Mouse (Mus musculus) gastrocnemius, adult 2 months (tissue): ENCODE data around the gene Tnpo1. TPM values are rescaled to one million over a fixed set of nuclear protein-coding genes. Genes with fewer than 3 reads are reported as not detected.

Experiments used
- DNase-seq: peaks from one replicate; pipeline ENCODE4 v3.0.0; 2022
- H3K27ac ChIP-seq: fragments of 200-600 bp; 2 replicates; pipeline ENCODE4 v1.8.1; 2022; ENCODE audit warnings: mild to moderate bottlenecking
- H3K4me3 ChIP-seq: fragments of 200-600 bp; 2 replicates; pipeline ENCODE4 v1.8.1; 2022; ENCODE audit warnings: mild to moderate bottlenecking, moderate library complexity
- CTCF ChIP-seq: fragments of 200-600 bp; IDR thresholded peaks from 2 replicates; pipeline ENCODE4 v1.8.1; 2022; ENCODE audit warnings: antibody characterized with exemption, mild to moderate bottlenecking, moderate library complexity
- intact Hi-C: fragments of 180-260 bp; cut with DNase I; formaldehyde crosslinking; loops from one replicate; pipeline ENCODE4 v1.15.1; 2025
- long read RNA-seq, 2 experiments: library from polyadenylated mRNA; stranded (forward); transcript quantifications; one replicate each; pipeline ENCODE4 v2.0.0; 2021
- total RNA-seq, 2 experiments: library from RNA; stranded (reverse); gene quantifications; 2 replicates each; pipeline ENCODE4 v1.2.3; 2021

The Tnpo1 gene
- total RNA-seq, result 10 to 100 TPM; 32.2 to 39.3 TPM
- long read RNA-seq, experiment 1, partial matches to known transcripts, result 0 of 4 reads
- long read RNA-seq, experiment 1, other reads (novel, unspliced or antisense), result 4 of 4 reads
- long read RNA-seq, experiment 2, full-length matches to known transcripts, result 1 of 6 reads
- long read RNA-seq, experiment 2, partial matches to known transcripts, result 0 of 6 reads
- long read RNA-seq, experiment 2, other reads (novel, unspliced or antisense), result 5 of 6 reads

DNA sequence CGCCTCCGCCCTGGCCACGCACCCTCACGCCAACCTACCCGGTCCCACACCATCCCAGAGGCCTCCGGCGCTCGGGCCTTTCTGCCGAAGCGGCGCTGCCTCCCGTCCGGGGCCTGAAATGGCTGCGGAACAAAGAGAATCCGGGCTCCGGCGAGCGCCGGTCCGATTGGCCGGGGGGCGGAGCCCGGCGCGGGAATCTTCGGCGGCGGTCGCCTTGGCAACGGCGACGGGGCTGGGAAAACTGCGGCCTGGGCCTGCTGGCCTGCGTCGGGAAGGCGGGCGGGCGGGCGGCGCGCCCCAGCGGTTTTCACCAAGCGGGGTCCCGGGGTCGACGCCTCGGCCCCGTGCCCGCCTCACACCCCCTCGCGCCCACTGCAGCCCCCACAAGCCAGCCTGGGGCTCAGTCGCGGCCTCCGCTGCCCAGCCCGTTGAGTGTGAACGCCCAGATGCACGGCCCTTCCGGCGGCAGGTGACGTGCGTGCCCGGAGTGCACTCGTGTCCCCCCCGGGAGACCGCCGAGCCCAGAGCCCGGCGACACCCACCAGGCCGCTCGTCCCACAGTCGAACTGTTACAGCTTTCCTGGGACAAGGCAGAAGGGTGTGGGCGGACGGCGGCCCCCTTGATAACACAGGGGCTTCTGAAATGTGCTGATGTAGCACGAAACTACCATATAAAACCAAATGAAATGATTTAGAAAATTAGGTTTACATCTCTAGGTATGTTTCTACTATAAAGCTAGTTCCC, at the start of gene Tnpo1:
Tnpo1 (minus strand) TSS at position 172 of the 745 bp plus-strand sequence.
- intact Hi-C loops, result loop anchor here (10.0 kb wide), 1 partner anchor 168 kb away; no protein-coding TSS in a partner anchor
- H3K27ac ChIP-seq, result peak within 1 kb of the TSS; percentile 98
- peak; percentile 97 for DNase-seq
- no peak for TF ChIP-seq CTCF
- peak within 1 kb of the TSS; percentile 99 for H3K4me3 ChIP-seq

DNA sequence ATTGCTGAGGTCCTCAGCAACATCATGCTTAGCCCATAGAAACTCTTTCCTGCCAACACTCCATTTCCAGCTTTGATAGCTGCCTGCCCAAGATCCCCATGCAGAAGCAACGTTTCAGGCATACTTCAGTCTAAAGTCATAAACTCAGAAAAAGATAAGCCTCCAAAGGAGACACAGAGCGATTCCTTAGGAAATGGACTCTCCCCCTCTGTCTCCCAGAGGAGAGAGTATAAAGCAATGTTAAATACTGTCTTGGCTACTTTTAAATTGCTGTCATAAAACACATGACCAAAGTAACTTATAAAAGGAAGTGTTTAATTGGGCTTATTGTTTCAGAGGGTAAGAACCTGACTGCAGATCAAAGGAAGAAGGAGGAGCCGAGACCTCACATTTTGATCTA, 45.9 kb upstream of the Tnpo1 start:
- no peak overlapping the region for H3K4me3 ChIP-seq
- no peak overlapping the region for H3K27ac ChIP-seq
- TF ChIP-seq CTCF, result no peak
- no peak for DNase-seq
- intact Hi-C loops, result no loop called here

DNA sequence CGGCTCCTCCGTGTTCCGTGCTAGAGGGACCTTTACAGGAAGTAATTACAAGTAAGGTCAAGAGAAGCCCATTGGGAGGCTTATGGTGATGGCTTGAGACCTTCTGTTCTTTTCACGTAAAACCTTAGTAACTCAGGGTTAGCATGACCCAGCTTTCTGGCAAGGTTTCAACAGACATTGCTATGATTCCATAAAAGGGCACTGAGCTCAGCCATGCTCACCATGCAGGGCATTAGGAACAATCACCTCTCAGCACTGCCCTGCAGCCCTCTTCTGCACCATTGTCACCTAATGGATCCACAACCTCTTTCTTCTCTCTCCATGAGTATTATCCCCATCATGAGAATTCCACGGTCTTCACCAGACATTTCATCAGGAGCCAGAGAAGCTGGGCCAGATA, 45.5 kb upstream of the Tnpo1 start:
- DNase-seq, result no peak
- no peak overlapping the region for H3K27ac ChIP-seq
- intact Hi-C loops, result no loop called here
- no peak for TF ChIP-seq CTCF
- no peak overlapping the region for H3K4me3 ChIP-seq

DNA sequence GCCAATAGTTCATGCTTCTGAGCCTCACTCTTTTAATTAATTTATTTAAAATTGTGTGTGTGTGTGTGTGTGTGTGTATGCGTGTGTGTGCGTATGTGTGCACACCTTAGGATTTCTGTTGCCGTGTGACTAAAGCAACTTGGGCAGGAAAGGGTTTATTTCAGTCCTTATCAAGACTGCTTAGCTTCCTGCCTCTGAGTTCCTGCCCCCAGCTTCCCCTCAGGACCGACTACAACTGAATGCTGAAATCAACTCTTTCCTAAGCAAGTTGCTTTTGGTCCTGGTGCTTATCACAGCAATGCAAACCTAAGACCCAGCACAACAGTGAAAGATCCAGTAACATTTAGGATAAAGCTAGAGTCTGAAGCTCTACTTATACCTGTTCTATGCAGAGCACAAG, 42.3 kb upstream of the Tnpo1 start:
- no peak for TF ChIP-seq CTCF
- no peak for DNase-seq
- H3K4me3 ChIP-seq, result no peak overlapping the region
- intact Hi-C loops, result no loop called here
- no peak overlapping the region for H3K27ac ChIP-seq

DNA sequence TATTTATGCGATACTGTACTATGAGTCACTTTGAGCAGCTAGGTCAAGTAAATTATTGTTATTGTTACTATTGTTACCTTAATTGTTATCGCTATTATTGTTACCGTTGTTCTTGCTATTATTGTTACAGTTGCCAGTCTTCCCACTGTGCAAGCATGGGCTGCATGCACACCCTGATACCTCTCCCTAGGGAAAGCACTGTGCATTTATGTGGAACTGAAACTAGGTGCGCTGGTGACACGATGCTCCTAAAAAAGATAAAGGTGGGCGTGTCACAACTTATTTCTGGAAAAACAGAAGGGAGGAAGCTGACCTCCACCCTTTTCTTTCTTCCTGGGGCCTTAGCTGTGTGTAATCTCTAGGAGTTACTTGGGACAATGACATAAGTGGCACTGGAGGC, 41.8 kb upstream of the Tnpo1 start:
- intact Hi-C loops, result no loop called here
- TF ChIP-seq CTCF, result no peak
- Histone ChIP-seq H3K27ac (no peak overlapping the region), H3K4me3 (no peak overlapping the region)
- DNase-seq, result no peak

DNA sequence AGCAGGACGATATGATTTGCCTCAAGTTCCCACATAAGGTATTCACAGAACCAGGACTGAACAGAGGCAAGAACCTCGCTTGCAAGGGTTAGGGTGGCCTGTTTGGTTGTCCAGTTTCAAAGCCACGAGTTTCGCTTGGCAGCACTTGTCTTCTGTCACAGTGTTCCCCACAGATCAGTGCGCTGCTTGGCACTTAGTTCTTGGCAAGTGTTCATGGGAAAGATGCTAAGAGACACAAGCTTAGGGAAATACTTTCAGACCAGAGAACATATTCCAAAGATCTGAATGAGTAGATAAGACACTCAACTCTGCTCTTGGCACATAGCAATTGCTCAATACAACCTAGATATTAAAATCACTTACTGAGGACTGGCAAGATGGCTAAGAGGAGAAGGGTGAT, 40.4 kb upstream of the Tnpo1 start:
- H3K4me3 ChIP-seq, result no peak overlapping the region
- no peak overlapping the region for H3K27ac ChIP-seq
- intact Hi-C loops, result no loop called here
- TF ChIP-seq CTCF, result no peak
- peak; percentile 38 for DNase-seq

DNA sequence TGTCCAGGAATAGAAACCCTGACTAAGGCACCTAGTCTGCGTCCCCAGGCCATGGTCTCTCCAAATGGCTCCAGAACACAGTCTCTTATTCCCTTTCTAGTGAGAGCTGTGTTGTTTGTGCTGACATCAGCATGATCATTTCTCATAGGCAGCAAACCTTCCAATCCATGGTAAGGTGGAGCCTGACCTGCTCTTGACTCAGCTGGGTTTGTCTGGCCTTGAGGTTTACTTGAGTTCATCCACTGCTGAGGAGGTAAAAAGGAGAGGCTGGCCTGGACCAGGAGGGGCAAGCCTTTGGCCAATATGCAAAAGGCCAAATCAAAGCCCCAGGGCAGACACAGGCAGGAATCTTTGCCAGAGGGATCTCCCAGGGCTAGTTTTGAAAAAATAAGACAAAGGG, 37.4 kb upstream of the Tnpo1 start:
- no peak overlapping the region for H3K4me3 ChIP-seq
- intact Hi-C loops, result no loop called here
- no peak for DNase-seq
- H3K27ac ChIP-seq, result no peak overlapping the region
- no peak for TF ChIP-seq CTCF

DNA sequence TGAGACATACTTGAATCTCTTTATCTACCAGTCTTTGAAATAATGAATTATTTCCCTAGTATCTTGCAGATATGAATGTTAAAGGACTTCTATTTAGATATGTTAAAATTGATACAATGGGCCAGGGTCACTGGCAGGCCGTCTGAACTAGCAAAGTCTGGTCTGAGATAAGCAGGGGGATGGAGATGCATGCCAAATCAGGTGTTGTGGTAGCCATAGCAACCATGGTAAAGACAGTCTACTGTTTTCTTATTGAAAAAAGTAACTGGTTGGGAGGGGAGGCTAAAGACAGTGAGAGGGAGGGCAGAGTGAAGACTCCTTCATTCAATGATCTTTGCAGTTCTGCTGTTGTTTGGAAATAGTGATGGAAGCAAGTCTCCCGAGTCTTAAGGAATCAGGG, 32.0 kb upstream of the Tnpo1 start:
- H3K4me3 ChIP-seq, result no peak overlapping the region
- DNase-seq, result no peak
- no peak for TF ChIP-seq CTCF
- intact Hi-C loops, result no loop called here
- no peak overlapping the region for H3K27ac ChIP-seq

DNA sequence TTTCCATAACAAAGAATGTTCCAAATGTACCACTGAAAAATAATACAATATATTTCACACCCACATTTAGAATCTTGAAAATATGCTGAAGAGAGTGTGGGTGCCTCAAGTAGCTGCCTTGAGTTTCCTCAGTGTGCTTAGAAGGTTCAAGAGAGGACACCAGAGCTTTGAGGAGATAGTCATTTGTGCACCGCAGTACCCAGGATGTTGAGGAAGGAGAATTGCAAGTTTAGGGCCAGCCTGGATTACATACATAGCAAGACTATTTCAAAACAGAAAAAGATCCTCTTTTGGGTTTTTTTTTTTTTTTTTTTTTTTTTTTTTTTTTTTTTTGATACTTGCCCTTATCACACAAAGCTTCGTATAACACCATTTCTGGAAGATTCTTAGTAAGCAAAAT, 30.0 kb upstream of the Tnpo1 start:
- no peak for DNase-seq
- no peak overlapping the region for H3K4me3 ChIP-seq
- no peak for TF ChIP-seq CTCF
- H3K27ac ChIP-seq, result no peak overlapping the region
- intact Hi-C loops, result no loop called here

DNA sequence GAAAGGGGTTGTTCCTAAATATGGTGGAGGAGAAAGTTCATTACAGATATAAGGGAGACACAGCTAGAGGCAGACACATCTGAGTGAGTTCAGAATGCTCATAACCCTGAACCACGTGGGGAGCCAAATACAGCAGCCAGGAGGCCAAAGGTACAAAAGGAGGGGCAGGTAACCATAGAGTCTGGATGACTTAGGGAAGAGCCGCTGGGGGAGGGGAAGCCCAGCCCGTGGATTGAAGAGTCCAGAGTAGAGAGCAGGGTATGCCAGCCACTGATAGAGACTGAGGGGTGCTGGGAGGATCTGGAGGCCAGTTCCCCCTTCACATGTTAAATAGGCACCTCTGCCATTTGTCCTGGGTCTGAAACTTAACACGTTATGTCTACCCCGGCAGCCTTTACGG, 29.5 kb upstream of the Tnpo1 start:
- H3K27ac ChIP-seq, result no peak overlapping the region
- TF ChIP-seq CTCF, result no peak
- intact Hi-C loops, result no loop called here
- no peak for DNase-seq
- H3K4me3 ChIP-seq, result no peak overlapping the region

DNA sequence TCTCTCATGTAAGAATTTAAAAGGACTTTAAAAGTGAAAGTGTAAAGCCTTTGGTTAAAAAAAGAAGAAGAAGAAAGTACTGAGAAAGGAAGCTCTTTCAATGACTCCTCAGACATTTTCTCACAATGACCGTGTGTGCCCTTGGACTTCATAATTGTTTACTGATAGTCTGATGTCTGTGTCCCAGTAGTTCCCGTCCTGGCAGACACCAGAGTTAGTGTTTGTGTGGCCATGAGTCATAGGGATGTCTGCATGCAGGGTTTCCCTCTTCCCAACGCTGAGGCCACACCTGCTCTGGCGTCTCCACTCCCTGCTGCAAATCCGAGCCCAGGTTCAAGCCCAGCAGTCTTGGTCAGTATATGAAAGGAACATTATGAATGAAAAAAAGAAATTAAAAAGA, 29.0 kb upstream of the Tnpo1 start:
- DNase-seq, result peak; percentile 43
- no peak for TF ChIP-seq CTCF
- intact Hi-C loops, result no loop called here
- no peak overlapping the region for H3K4me3 ChIP-seq
- peak overlapping the region; percentile 43 for H3K27ac ChIP-seq

DNA sequence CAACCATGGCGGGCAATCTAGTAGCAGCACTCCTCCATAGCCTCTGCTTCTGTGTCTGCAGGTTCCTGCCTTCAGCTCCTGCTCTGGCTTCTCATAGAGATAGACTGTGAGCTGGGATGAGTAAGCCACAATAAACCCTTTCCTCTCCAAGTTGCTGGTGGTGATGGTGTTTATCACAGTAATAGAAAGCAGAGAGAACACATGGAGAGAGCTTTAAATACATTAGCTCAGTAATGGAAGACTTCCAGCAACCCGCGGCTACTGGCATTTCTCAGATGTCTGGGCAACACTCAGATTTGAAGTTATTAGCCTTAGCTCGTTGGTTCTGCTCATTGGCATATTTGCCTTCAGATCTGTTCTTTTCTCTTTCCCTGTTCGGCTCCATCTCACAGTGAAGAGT, 27.6 kb upstream of the Tnpo1 start:
- TF ChIP-seq CTCF, result no peak
- no peak overlapping the region; the same call in 1 of the 2 replicates for H3K27ac ChIP-seq

DNA sequence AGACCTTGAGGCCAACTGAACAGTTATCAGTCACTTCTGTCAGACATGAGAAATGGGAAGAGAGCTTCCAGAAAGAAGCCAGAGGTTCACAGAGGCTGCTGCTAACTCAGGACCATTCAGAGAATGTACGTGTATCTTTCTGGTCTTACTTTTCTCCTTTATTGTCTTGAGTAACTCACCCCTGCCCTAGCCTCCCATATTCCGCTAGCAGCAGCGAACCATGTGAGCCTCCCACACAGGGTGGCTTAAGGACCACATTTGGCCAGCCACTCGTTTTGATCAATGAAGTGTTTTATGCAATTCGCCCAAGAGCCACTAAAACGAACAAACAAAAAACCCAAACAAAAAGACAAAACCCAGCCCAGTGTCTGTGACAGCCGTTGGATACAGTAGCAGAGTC, 25.8 kb upstream of the Tnpo1 start:
- no peak overlapping the region for H3K27ac ChIP-seq
- TF ChIP-seq CTCF, result no peak
- intact Hi-C loops, result no loop called here

More for the DNA sequence above, 27.6 kb upstream of the Tnpo1 start:
- H3K4me3 ChIP-seq, result no peak overlapping the region
- intact Hi-C loops, result no loop called here
- DNase-seq, result peak; percentile 38

DNA sequence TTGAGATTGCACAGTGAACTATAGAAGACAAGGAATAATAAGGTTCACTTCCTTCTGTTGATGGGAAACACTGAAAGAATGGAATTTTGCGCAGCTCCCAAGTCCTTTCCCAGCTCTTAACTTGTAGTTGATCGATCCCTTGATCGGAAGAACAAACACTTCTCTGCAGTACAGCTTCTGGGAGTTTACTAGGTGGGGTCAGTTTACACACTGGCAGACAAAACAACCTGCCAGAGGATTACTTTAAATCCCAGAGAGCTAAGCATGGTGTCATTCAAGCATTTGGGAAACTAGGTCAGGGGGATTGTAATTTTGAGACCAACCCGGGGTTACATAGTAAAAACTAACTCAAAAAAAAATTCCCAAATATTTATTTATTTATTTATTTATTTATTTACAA, 22.0 kb upstream of the Tnpo1 start:
- no peak for DNase-seq
- no peak for TF ChIP-seq CTCF

More for the DNA sequence above, 25.8 kb upstream of the Tnpo1 start:
- no peak overlapping the region for H3K4me3 ChIP-seq
- no peak for DNase-seq

More for the DNA sequence above, 22.0 kb upstream of the Tnpo1 start:
- no peak overlapping the region for H3K27ac ChIP-seq
- no peak overlapping the region for H3K4me3 ChIP-seq
- intact Hi-C loops, result no loop called here
